Mouse (Mus musculus): ENCODE results near the gene Smad3.

The Smad3 gene

GRCm38 (mm10) chr9:63625090-63625756 is 132.6 kb downstream of the Smad3 start:
- DNase-seq (ENCODE audit: extremely low spot score) = no peak

DNA sequence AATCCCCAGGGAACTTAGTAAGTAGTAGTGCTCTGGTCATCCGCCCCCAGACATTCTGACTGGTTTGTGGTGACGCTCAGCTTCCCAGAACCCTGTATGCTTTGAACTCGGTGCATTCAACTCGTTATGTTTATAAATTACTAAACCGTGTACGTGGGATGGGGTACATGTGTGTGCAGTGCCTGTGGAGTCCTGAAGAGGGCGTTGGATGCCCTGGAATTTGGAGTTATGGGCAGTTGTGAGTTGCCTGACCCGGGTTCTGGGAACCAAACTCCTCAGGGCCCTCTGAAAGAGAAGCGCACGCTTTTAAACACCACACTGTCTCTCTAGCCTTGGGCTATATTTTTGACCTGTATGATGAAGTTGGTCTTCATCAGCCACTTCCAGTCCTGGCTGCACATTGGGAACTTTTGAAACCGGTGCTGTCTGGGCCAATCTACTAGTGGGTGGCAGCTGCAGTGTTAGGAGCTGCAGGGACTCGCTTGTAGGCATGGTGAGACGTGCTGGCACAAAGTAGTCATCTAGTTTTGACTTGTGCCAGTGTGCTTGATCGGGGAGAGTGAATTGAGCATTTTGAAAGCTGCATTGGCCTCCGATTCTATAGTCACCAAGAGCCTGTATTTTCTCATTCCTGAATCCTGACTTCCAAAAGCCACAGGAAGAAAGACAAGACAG is 133.8 kb downstream of the Smad3 start:
- no peak for DNase-seq (ENCODE audit: extremely low spot score)

DNA sequence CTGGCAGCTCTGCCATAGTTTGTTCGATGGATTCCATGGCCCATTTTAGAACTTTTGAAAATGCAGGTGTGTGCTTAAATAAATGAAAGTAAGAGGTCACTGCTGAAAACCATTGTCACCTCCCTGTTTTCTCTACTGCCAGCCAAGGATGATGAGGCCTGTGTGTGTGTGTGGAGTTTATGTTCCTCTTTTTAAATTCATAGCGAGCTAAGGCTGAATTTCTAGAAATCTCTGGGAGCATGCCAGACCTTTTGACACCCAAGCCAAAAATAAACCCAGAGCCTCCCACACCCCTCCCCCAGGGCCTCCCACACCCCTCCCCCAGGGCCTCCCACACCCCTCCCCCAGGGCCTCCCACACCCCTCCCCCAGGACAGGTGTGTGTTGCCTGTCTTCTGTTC is 139.8 kb downstream of the Smad3 start:
- DNase-seq (ENCODE audit: extremely low spot score) = no peak

- no peak for DNase-seq (ENCODE audit: extremely low spot score)
Measured at GRCm38 (mm10) chr9:63614018-63614985, 143.5 kb downstream of the Smad3 start.

GRCm38 (mm10) chr9:63613569-63613968 is 144.2 kb downstream of the Smad3 start:
- DNase-seq (ENCODE audit: extremely low spot score) = no peak

GRCm38 (mm10) chr9:63612565-63613515 is 145.0 kb downstream of the Smad3 start:
- DNase-seq (ENCODE audit: extremely low spot score) = peak; percentile 33

DNA sequence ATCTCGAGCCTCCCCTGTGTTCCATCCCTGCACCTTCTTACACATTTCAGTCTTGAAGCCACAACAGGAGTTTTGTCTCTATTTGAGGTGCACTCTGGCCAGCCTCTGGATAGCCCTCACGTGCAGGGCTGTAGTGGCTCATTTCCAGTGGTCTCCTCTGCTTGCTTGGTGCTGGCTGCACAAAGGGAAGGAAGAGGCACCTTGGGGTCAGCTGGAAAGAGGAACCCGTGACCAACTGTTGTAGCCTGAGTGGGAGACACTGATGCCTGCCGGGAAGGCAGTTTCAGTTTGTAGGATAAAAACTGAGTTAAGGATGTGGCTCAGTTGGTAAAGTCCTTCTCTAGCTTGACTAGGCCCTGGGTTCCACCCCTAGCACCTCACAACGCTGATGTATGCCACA is 145.8 kb downstream of the Smad3 start:
- no peak for DNase-seq (ENCODE audit: extremely low spot score)

DNA sequence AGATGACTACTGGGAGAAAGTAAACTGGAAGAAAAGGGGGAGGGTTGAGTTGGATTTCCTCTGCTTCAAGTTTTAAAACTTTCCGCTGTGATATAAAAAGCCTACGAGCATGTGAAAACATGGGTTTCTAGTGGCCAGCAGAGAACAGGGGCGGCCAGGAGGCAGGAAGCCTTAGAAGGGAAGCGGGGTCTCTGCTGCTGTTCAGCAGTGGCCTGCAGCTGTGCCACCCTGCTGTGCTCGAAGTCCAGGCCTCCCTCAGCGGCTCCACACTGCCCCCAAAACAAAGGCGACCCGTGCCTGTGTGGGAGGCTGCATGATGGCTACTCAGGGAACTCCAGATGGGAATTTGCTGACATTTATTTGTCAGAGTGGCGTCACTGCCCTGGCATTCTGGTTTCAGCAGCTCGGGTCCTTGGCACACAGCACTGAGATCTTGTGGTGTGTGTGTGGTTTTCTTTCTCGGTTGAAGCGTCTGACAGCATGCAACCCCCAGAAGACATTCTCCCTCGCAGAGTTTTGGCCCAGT is 146.9 kb downstream of the Smad3 start:
- peak; percentile 36 for DNase-seq (ENCODE audit: extremely low spot score)

GRCm38 (mm10) chr9:63610231-63610630 is 147.6 kb downstream of the Smad3 start:
- no peak for DNase-seq (ENCODE audit: extremely low spot score)

GRCm38 (mm10) chr9:63609776-63610175 is 148.0 kb downstream of the Smad3 start:
- no peak for DNase-seq (ENCODE audit: extremely low spot score)

GRCm38 (mm10) chr9:63609246-63609645 is 148.5 kb downstream of the Smad3 start:
- no peak for DNase-seq (ENCODE audit: extremely low spot score)

DNA sequence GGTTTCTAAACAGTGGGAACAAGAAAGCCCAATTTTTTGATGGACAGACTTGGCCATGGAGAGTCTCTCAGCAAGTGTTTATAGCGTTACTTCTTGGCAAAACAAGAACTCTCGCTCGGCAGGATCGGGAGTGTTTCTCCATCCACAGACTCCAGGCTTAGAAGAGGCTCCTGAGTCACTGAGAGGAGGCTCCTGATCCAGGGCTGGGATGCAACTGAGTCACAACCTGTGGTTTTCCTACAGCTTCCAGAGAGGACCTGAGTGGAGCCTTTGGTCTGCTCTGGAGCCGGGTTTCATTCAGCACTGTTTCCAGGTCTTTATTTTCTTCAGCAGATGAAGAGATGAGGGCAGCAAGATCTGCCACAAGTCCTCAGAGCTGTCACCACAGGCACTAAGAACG is 149.8 kb downstream of the Smad3 start:
- DNase-seq (ENCODE audit: extremely low spot score) = no peak

- DNase-seq (ENCODE audit: extremely low spot score) = no peak
Measured at GRCm38 (mm10) chr9:63606594-63606993, 151.2 kb downstream of the Smad3 start.

DNA sequence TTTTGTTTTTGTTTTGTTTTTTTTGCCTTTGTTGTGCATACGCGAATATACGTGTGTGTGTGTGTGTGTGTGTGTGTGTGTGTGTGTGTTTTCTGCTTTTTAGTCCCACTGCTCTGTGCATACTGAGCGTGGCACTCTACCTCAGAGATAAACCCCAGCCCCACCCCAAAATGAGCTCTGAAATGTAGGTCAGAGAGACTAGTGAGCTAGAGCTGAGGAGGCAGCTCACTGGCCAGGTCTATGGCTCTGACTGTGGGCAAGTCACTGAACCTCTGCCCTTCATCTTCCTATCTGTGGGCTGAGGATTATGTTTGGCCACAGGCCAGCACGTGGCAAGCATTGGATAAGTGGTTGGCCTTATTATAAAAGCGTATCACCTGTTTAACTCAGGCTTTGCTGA is 153.9 kb downstream of the Smad3 start:
- no peak for DNase-seq (ENCODE audit: extremely low spot score)

- DNase-seq (ENCODE audit: extremely low spot score) = peak; percentile 98
Measured at GRCm38 (mm10) chr9:63602043-63602939, 155.5 kb downstream of the Smad3 start, which contains the start of the genes Iqch and Aagab. Gene Iqch, minus strand, starts transcription at chr9:63602493. Gene Aagab, plus strand, starts transcription at chr9:63602660.
